Mouse (Mus musculus) kidney, postnatal 4 days (tissue): ENCODE results near the gene Mon2.

Experiments used
- DNase-seq, 2 experiments: peaks; one replicate each; pipeline ENCODE4 v3.0.0; 2021; ENCODE audit warnings: mixed read lengths in 2 of 2

Mon2 gene

DNA sequence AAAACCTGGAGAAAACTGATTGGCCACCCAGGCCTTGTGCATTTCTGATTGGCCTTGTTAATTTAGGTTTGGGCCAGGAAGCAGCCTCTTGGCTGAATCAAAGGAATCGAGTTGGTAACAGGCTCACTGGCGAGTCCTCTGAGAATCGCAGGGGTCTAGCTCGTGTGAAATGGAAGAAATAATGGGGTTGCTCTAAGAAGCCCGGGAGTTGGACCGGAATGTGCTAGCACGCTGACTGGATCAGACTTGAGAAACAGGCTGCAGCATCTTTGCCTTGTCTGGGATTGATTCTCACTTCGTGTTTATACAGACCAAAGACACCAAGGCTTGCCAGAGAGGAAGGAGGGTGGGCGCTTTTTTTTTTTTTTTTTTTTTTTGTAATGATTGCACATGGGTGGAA lies 114.8 kb downstream of the Mon2 start:
- DNase-seq, result no peak

DNA sequence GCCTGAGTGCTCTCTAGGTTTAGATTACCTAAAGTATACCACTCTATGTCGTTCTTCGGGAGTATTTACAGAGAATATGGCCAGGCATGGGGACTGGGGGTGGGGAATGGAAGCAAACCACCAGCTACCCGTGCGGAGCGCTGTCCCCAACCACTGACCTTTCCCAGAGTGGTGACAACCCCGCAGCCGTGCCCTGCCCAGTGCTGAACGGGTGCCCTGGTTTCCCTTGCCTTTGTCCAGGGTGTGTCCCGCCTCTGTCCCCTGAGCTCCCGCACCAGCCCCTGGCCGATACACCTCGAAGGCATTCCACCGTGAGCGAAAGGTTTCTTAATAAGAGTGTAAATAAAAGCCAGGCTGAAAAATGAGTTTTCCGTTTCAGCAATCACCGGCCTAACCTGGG lies 115.6 kb downstream of the Mon2 start:
- DNase-seq, result peak in 1 of 2 experiments; percentile 23

DNA sequence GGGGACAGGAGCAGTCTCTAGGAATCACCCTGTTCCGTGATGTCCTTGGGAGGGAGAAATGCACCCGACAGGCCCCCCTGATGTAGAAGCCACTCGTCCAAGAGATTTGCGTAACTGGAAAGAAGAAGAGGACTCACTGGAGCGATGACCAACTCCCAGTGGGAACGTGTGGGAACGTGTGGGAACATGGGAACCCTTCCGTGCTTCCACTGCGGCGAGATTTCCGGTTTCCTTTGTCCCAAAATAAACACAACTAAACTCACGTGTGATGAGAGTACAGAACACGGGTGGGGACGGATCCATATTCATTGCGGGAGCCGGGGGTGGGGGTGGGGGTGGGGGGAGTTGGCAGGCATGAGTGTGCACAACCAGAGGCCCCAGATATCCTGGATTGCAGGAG lies 116.1 kb downstream of the Mon2 start:
- no peak for DNase-seq

DNA sequence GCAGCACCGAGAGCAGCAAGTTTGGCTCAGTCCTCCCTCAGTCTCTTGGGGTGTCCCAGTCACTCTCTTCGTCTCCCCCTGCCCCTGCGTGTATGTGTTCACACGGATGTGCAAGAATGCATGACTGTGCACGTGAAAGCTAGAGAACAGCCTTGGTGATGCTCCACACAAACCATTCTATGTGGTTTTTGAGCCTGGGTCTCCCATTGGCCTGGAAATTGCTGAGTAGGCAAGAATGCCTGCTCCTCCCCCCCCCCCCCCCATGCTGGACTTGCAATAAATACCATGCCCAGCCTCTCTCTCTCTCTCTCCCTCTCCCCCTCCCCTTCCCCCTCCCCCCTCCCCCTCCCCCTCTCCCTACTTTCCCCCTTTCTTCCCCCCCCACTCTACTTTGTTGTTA lies 117.6 kb downstream of the Mon2 start:
- DNase-seq, result no peak

DNA sequence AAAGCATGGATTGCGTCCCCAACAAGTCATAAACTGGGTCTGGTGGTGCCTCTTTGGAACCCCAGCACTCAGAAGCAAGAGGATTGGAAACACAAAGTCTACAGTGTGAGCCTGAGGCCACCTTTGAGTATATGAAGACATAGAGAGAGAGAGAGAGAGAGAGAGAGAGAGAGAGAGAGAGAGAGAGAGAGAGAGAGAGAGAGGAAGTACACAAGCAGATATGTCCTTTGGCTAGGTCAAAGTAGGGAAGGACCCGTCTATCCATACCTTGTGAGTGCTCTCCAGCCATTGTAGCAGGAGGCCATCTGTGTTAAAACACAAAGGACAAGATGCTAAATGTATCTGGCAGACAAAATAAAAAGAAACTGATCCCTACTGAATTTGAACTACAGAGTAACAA lies 118.4 kb downstream of the Mon2 start:
- DNase-seq, result no peak

DNA sequence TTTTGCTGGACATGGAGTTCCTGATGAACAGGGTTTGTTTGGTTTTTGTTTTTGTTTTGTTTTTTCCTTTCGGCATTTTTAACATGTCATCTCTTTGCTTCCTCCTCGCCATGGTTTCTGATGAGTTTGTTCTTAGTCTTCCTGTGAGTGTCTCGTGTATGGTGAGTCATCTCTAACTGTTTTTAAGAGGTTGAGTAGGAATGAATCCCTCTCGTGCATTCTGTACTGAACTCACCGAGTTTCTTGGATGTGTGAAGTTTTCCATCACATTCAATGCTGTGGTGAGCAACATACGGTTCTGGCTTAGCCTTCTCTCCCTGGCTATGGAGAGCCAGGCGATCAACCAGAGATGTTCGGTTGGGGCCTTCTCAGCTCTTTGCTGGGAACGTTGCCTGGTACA lies 122.7 kb downstream of the Mon2 start:
- no peak for DNase-seq

DNA sequence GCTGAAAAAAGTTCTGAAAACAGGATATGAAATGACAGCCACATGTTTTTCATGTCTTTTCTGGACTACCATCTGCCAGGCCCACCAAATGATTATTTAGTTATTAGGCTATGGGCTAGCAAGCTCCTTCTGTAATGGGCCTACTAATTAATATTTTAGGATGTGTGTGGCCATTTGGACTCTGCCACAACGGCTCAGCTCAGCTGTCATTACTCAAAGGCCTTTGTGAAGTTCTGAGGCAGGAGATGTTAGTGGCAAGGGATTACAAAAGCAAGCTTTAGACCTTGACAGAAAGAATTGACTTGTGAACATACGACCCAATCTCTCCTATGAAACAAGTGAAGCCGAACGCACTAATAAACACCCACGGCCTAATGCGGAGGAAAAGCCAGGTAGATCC lies 125.3 kb downstream of the Mon2 start:
- DNase-seq, result no peak

DNA sequence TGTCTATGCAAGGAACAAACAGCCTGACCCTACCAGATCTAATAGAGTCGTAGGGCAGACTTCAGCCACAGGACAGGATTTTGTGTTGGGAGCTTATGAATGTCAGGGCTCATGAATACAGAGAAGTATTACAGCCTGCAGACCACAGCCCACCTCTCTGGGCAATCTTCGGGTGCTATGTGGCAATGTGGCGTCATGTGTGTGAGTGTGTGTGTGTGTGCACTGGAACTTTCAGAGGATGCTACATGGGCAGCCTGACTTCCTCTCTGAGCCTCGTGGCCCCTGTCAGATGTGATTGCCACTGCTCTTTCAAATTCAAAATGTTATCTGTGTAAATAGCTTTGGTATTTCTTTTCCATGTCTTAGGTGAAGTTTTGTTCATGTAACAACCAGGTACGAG lies 131.4 kb downstream of the Mon2 start:
- DNase-seq, result no peak

DNA sequence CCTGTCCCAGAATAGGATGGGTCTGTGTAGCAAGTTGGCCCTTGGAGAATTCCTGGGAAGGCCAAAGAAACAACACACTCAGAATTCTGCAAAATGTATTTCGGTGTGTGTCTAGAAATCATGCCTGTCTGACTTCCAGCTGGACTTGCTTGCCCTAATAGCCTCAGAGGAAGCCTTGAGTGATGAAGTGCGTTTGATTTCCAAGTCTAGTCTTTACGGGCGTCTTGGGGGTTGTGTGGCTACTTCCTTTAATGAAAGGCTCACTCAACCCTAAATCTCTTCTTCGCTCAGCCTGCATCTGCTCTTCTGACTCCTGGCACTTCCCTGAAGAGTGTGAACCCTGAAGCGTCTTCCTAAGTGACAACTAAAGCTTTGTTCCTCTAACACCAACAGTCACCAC lies 132.5 kb downstream of the Mon2 start:
- no peak for DNase-seq

DNA sequence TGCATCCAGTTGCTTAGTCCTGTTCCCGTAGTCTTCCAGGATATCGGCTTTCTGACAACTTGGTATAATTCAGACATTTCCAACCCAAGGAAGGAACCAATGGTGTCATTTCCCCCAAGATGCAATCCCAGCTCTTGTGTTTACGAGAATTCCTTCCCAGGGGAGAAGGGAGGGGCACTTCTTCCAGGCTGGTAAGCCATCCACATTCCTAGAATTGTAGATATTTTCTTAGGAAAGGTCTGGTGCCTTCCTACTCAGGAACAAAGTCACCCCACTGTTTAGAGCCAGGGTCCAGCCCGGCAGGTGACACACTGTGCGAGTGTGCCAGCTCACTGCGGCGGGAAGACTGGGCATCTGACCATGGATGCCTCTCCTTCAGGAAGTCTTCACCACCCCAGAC lies 133.5 kb downstream of the Mon2 start:
- no peak for DNase-seq
